Mouse (Mus musculus) lung, adult 2 months (tissue): Measurements from ENCODE around the gene Tmc5. TPM values are rescaled to one million over a fixed set of nuclear protein-coding genes. Genes with fewer than 3 reads are reported as not detected.
A peak's percentile ranks its signal among the peaks of the same experiment; 100 is the strongest.

Experiments used
- DNase-seq: peaks from one replicate; pipeline ENCODE4 v3.0.0; 2022
- H3K4me1 ChIP-seq: fragments of 200-500 bp; 2 replicates; pipeline ENCODE4 v1.6.1; 2011; ENCODE audit warnings: low read length; ENCODE audit not compliant: control insufficient read depth, insufficient read depth
- H3K4me3 ChIP-seq: fragments of 200-500 bp; replicated peaks from 2 replicates; pipeline ENCODE3; 2011; ENCODE audit warnings: low read depth, mild to moderate bottlenecking, control low read depth, low read length; ENCODE audit errors: extremely low read depth
- CTCF ChIP-seq: fragments of 200-500 bp; IDR thresholded peaks from 2 replicates; pipeline ENCODE4 v1.5.1; 2011; ENCODE audit warnings: mild to moderate bottlenecking, low read length, control low read depth; ENCODE audit not compliant: insufficient read depth
- POLR2A ChIP-seq: fragments of 200-500 bp; IDR thresholded peaks from 2 replicates; pipeline ENCODE4 v1.6.1; 2011; ENCODE audit warnings: low read depth, mild to moderate bottlenecking, control low read depth, low read length, borderline replicate concordance; ENCODE audit errors: extremely low read depth
- WGBS: fragments of 180-500 bp; shearing (Covaris S2); methylation state at CpG from one replicate; pipeline ENCODE4 v1.1.7; 2018; 5-methylcytosine and 5-hydroxymethylcytosine counted together
- polyA plus RNA-seq: library from polyadenylated mRNA; depleted of rRNA; stranded (reverse); fragments of >200 nt; gene quantifications from 2 replicates; pipeline ENCODE4 v1.2.3, GENCODE M21; 2012

Tmc5 gene
- polyA plus RNA-seq, 1 experiment: 0.57 TPM

- 65% methylated on average over 4 of the region's 4 CpGs for WGBS
- DNase-seq: no peak
- Histone ChIP-seq H3K4me3 (no peak overlapping the region), H3K4me1 (no peaks in the 10 kb centered on the region)
- no peak for TF ChIP-seq CTCF
- no peak for TF ChIP-seq POLR2A
These were observed 73.0 kb downstream of the Tmc5 start for GRCm38 (mm10) chr7:118670142-118670541.

GRCm38 (mm10) chr7:118676826-118677225 lies 79.7 kb downstream of the Tmc5 start:
- 65% methylated on average over 4 of the region's 4 CpGs for WGBS
- no peak for DNase-seq
- no peak for TF ChIP-seq CTCF
- TF ChIP-seq POLR2A: no peak

GRCm38 (mm10) chr7:118688199-118688598 lies 91.1 kb downstream of the Tmc5 start:
- Histone ChIP-seq H3K4me3 (no peak overlapping the region), H3K4me1 (no peaks in the 10 kb centered on the region)
- 25% methylated on average over 5 of the region's 5 CpGs for WGBS
- TF ChIP-seq CTCF: peak; percentile 79
- no peak for TF ChIP-seq POLR2A
- DNase-seq: no peak

More at GRCm38 (mm10) chr7:118676826-118677225, 79.7 kb downstream of the Tmc5 start:
- no peak overlapping the region for H3K4me3 ChIP-seq
- no peaks in the 10 kb centered on the region for H3K4me1 ChIP-seq

GRCm38 (mm10) chr7:118689088-118689487 lies 92.0 kb downstream of the Tmc5 start:
- Histone ChIP-seq H3K4me3 (no peak overlapping the region), H3K4me1 (no peaks in the 10 kb centered on the region)
- DNase-seq: no peak
- 73% methylated on average over 7 of the region's 7 CpGs for WGBS
- TF ChIP-seq POLR2A (no peak), CTCF (no peak)

GRCm38 (mm10) chr7:118691287-118691686 lies 94.2 kb downstream of the Tmc5 start:
- no peaks in the 10 kb centered on the region for H3K4me1 ChIP-seq
- no peak for DNase-seq
- 88% methylated on average over 2 of the region's 2 CpGs for WGBS
- H3K4me3 ChIP-seq: no peak overlapping the region
- no peak for TF ChIP-seq CTCF
- TF ChIP-seq POLR2A: no peak

GRCm38 (mm10) chr7:118696146-118696545 lies 99.0 kb downstream of the Tmc5 start:
- TF ChIP-seq CTCF (no peak), POLR2A (no peak)
- 71% methylated on average over 6 of the region's 6 CpGs for WGBS
- peaks cover 4% of the 10 kb centered on the region; the same call in 1 of the 2 replicates for H3K4me1 ChIP-seq
- DNase-seq: no peak
- no peak overlapping the region for H3K4me3 ChIP-seq

GRCm38 (mm10) chr7:118697168-118697567 lies 100.1 kb downstream of the Tmc5 start:
- DNase-seq: no peak
- 40% methylated on average over 4 of the region's 4 CpGs for WGBS
- TF ChIP-seq CTCF (no peak), POLR2A (no peak)

GRCm38 (mm10) chr7:118698882-118699281 lies 101.8 kb downstream of the Tmc5 start:
- 61% methylated on average over 9 of the region's 9 CpGs for WGBS
- no peak for TF ChIP-seq CTCF
- no peak for TF ChIP-seq POLR2A
- peaks cover 7% of the 10 kb centered on the region; the same call in 1 of the 2 replicates for H3K4me1 ChIP-seq
- no peak overlapping the region for H3K4me3 ChIP-seq
- no peak for DNase-seq

More at GRCm38 (mm10) chr7:118697168-118697567, 100.1 kb downstream of the Tmc5 start:
- peaks cover 4% of the 10 kb centered on the region; the same call in 1 of the 2 replicates for H3K4me1 ChIP-seq
- no peak overlapping the region for H3K4me3 ChIP-seq

- H3K4me3 ChIP-seq: peak overlapping the region; percentile 15
- H3K4me1 ChIP-seq: peaks cover 11% of the 10 kb centered on the region
- 50% methylated on average over 15 of the region's 15 CpGs for WGBS
- no peak for TF ChIP-seq CTCF
- no peak for TF ChIP-seq POLR2A
- peak; percentile 70 for DNase-seq
These were observed 106.1 kb downstream of the Tmc5 start for GRCm38 (mm10) chr7:118703144-118703561.

GRCm38 (mm10) chr7:118704001-118704850 lies 107.1 kb downstream of the Tmc5 start:
- peaks cover 9% of the 10 kb centered on the region for H3K4me1 ChIP-seq
- no peak for DNase-seq
- no peak for TF ChIP-seq CTCF
- TF ChIP-seq POLR2A: no peak
- WGBS: 57% methylated on average over 9 of the region's 9 CpGs
- peak overlapping the region; percentile 70 for H3K4me3 ChIP-seq
